Mouse (Mus musculus) adrenal gland, postnatal 36 days (tissue): Measurements from ENCODE around the gene Tasp1. TPM values are rescaled to one million over a fixed set of nuclear protein-coding genes. Genes with fewer than 3 reads are reported as not detected.
"Not testable (repeated sequence)": the region's sequence is repeated elsewhere in the genome, so short reads cannot be mapped to it uniquely, and the experiment has no call there.

Experiments used
- DNase-seq, 2 experiments: peaks; one replicate each; pipeline ENCODE4 v3.0.0; 2021; ENCODE audit warnings: mixed read lengths in 1 of 2
- long read RNA-seq, 2 experiments: library from polyadenylated mRNA; stranded (forward); transcript quantifications; one replicate each; pipeline ENCODE4 v2.0.0; 2021; ENCODE audit warnings: borderline sequencing depth in 2 of 2
- total RNA-seq, 2 experiments: library from RNA; stranded (reverse); gene quantifications; 2 replicates each; pipeline ENCODE4 v1.2.3; 2021

Gene Tasp1
- total RNA-seq: 10 to 100 TPM in 1 of 2 experiments, 1 to 10 TPM in 1; 8.0 to 12.0 TPM
- long read RNA-seq, experiment 1, partial matches to known transcripts: 5 of 22 reads
- long read RNA-seq, experiment 1, other reads (novel, unspliced or antisense): 11 of 22 reads
- long read RNA-seq, experiment 2, partial matches to known transcripts: 1 of 2 reads
- long read RNA-seq, experiment 2, other reads (novel, unspliced or antisense): 1 of 2 reads

DNA sequence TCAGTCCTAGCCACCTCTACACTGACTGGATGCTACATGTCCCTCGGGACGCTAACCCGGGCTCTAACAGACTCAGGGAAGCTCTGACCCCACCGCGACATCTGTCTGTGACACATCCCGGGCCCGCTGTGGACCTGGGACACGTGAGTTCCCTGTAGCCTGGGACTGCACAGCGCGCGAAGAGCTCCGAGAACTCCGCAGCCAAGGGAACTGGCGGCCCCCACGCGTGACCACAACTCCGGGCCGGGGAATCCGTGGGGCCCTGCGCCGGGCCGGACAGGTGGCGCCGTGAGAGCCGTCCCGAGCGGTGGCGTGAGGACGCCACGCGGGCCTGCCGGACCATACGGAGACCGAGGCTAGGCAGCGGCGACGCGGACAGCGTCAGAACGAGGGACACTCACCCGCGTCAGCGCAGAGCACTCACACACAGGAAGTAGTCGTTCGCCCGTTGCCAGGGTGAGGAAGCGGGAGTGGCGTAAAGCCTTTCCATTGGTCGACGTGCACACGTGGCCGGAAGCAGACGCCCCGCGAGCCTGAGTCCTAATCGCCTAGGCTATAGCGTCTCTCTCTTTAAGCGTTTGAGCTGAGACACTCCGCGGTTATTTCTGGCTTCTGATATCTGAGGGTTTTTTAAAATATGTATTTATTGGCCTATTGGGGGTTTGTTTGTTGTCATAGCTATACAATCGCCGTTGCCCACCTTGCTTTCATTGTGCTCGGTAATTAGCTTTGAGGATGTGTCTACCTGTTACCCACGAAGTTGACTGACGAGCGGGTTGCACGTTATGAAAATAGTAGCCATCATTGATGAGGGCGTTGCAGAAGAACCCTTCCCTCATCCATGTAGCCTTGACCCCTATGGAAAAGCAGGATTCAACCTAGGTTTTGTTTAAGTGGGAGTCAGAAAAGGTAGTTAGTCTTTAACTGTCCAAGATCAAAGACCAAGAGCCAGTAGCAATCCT is at the start of gene Tasp1:
Gene Tasp1 (minus strand): TSS at position 453 of the 962 bp plus-strand sequence.
- peak; percentile 94 to 96 for DNase-seq

DNA sequence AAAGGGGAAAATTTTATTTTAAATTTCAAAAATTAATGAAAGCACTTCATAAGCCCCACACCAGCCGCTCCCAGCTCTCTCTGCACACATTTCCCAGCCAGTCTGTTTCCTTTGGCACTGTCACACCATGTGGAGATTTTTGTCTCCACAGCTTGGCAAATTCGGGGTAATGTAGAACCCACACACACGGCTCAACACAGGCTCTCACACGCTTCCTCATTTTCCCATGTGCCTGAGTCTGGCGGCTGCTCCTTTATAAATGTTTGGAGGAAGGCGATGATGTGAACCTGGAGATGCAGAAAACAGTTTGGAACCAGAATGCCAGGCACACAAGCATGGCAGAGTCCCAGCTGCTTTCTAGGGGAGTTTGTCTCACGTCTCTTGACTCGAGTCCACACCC is 47.2 kb upstream of the Tasp1 start:
- no peak for DNase-seq

DNA sequence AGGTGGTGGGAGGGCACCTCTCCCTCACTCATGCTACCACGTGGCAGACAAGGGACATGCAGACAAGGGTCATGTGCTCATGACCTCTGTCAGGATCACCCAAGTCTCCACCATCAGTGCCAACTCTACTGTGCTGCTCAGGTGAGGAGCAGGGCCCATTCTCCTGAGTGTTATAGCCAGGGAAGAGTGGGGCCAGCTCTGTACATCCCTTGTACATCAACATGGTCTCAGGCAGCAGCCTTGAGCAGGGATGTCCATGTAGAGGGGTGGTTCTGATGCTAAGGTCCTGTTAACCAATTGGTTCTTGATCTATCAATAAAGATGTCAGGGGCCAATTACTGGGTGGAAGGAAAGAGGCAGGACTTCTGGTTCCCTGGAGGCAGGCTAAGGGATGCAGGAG is 42.3 kb upstream of the Tasp1 start:
- no peak for DNase-seq

DNA sequence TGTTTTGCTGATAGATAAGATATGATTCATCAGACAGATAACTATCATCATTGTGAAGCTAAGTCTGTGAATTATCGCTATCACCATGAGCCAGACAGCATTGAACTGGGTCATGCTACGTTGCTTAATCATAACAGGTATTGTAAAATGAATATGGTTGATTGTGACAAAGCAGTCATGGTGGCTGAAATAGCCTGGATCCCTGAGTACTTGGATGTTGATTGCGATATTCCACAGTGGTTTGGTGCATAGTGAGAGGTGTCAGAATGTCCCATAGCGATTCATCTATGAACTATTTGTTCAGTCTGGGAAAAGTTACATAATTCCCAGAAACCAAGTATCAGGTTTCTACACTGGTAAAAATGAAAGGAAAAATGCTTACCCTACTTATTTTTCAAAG is 41.0 kb upstream of the Tasp1 start:
- no peak for DNase-seq

DNA sequence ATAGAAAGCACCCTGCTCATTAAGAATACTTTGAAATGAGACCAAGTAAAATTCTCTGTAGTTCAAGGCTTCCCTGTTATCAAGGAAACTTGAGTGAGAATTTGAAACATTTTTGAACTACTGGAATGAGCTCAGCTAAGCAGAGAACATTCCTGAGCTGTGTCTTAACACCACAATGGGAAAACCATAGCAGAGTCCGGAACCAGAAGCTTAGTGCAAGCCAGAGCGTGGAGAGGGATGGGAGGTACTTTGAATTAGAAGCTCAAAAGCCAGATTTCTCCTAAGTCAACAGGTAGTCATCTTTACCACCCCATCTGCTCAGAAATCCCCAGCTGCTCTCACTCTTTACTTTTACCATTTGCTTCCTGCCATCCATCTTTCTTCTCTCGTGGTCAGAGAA is 38.3 kb upstream of the Tasp1 start:
- DNase-seq: no peak

DNA sequence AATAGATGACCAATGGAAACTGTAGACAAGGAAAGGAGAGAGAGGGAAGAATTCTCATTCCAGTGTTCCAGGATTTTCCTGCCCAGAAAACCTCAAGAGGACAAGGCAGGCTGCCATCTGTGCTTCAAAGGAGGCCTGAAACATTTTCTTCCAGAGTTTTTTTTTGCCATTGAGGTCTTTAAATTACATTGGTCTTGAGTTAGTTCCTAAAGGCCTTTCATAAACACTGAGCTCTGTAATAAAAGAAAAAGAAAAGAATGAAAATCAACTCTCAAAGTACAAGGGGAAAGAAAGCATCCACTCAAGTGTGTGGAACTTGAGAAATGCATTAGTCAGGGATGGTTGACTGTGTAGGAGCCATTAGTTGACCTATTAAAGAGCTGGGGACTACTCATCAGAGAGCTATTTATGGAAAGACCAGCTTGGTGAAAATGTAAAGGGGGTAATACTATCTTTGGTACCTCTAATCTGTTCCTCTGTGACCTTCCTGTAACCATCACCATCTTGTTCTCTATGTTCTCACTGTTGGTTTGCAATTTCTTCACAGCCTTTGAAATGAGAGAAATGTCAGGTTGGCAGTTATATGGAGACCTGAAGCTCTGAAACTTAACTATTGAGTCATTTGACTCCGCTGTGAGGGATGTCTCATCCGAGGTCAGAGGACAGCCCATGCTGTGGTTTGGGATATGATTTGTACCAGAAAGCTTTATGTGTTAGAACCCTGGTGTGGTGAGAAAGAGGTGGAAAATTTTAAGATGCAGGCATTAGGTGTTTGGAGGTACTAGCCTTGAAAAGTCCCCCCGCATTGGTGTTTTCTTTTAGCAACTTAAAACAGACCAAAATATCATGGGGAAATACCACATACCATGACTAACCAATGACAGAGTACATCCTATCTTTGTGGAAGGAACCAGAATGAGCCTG is 34.2 kb upstream of the Tasp1 start:
- DNase-seq: no peak

DNA sequence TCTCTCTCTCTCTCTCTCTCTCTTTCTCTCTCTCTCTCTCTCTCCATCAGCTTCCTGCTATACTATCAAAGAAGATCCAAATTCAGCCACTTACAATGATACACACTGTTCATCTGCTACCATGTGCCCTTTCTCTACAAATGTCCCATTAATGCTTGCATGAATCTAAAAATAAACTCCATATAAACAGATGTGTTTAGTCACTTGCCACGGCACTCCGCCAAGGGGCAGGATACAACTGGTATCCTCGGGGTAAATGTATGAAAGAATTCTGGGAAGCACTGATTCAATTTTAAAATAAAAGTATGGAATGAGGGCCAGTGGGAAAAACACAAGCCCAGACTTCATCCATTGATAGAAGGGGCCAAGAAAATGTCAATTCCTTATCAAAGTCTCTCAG is 33.4 kb upstream of the Tasp1 start:
- DNase-seq: no peak

DNA sequence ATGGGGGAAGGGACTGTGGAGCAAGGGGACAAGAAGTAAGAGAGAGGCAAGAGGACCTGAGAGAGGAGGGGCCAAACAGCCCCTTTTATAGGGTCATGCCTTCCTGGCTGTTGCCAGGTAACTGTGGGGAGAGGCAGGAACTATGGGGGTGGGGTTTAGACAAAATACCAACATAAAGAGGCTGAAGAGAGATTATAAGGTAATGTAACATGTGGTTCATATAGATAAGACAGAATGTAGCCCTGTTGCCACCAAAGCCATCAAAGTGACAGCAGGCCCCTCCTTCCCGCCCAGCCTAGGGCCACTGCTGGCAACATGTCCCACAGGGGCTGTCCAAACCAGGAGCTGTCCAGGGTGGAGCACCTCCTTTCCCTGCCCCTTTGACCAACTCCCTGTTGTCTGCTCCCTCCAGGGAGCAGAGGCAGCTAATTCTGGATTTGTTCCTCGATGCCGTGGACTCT is 30.6 kb upstream of the Tasp1 start:
- no peak for DNase-seq

DNA sequence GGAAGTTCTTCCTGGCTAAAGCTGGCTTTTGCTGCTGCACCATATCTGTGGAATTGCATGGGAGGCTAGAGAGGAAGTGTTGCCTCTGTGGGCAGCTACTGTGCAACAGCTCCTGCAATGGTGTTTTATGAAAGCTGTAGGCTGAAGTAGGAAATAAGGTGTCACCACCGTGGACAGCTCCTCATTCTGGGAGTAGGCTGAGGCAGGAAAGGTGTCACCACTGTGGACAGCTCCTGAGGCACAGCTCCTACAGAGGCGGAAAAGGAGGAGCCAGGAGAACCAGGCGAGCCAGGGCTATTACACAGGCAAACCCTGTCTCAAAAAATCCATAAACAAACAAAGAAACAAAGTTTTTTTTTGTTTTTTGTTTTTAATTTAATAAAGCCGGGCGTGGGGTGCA is 29.4 kb upstream of the Tasp1 start:
- no peak for DNase-seq

DNA sequence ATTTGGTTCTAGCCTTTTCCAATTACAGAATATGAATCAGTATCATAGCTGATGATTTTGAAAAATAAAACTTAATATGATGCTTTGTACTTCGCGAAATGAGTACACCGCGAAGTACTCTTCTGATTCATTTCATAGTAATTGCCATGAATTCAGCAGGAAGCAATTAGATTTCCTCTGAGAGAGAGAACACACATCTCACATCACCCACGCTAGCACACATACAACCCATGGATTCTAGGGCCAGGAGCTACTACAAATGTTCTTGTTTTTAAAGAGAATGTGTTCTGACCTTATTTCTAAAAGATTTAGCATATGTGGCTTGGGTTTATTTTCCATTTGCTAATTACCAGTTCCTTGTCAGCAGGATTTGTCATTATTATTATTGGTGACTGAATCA is 26.8 kb upstream of the Tasp1 start:
- no peak for DNase-seq

DNA sequence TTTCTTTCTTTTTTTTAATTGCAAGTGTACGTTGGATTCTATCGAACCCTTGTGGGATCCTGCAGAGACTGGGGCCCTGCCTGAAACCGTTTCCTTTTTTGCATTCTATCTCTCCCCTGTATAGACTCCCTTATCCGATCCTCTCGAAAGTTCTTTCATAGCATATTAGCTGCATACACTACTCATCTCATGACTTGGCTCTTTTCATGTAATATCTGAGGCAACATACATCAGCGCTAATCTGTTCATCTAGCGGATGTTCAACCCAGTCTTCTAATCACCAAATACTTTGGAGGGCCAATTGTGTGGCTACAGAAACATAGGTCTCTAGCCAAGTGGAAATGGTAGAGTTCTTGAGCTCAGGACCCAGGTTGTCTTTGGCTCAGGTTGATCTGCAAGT is 17.6 kb upstream of the Tasp1 start:
- DNase-seq: no peak

DNA sequence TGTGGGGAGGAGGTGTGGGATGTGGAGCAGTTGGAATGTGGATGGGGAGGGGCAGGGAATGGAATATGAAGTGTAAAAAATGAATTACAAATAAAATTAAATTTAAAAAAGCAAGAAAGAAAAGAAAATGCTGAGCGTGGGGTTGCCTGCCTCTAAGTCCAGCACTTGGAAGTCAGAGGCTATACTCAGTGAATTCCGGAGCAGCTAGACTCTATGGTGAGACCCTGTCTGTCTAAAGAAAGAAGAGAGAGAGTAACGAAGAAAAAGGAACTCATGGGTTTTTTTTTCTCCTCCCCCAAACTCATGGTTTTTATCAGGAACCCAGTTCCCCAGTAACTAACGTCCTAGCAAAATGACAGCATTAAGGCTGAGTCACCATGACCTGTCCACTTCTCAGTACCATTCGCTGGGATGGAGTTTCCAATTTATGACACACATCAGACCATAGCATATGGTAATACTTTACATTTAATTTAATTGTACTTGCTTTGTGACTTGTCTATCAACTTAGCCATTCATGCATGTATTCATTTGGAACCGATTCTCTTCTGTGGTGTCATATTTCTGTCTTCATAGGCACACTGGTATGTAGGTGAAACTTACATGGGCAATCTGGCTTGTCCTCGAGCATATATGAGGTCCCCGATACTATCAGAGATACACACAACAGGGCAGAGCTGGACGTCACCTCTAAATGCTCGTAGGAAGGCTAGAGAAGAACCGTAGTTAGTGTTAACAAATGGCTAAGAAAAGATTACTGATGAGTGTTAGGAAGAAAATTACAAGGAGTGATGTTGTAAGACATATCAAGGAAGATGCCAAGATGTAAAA is 14.4 kb upstream of the Tasp1 start:
- DNase-seq: no peak

DNA sequence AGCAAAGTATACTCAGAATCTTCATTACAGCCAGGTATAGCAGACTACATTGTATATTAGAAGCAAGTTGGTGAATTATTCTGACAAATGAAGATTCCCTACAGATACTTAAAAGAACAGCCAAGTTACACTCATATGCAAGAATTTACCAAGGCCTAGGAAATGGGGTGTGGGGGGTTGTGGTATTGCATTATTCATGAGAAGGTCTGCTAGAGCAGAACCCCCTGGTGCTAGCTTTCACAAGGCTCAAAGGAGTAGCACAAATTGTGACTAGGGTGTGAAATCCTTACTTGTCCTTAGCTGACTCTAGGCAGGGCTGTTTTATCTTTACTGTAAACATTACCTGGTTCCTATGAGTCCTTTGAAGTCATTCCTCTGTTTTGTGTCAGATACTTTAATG is 12.7 kb upstream of the Tasp1 start:
- DNase-seq: not testable (repeated sequence)

DNA sequence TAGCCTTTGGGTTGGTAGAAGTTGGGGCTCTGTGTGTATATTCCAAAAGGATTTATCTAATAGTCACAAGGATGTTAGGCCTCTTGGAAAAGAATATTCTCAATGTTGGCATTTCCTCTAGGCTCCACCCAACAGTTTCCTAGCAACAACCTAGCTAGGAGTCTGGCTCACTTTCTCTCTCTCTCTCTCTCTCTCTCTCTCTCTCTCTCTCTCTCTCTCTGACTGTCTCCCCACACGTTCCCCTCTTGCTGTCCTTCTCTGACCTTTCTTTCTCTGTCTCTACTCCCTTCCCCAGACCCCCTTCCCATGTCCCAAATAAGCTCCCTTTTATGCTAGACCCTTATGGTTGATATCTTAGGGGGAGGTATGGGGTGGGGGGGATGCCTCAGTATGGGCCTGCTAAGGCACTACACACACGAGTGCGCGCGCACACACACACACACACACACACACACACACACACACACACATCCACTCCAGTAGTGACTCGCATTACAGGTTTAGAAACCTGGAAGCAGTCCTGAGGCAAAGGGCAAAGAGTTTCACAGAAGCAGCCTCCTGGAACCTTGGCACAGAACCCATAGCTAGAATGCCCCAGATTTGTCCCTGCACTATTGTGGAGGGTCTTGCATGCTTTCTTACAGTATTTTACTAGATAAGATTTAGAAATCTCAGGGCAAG is 12.1 kb upstream of the Tasp1 start:
- DNase-seq: no peak

DNA sequence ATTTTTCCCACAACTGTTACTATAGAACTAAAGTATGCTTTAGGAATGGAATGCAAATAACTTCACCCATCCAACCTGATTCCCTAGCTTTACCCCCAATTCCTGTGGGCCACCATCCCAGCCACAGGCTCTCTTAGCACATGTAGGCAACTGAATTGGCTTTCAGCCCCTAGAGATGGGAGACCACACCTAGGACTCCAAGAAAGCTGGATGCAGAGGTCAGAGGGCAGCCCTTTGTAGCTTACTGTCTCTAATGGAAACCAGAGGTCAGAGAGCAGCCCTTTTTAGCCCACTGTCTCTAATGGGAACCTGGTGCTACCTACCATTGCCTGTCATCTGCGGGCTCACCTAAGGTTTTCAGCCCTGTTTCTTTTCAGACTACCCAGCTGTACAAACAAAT is 10.9 kb upstream of the Tasp1 start:
- DNase-seq: no peak

DNA sequence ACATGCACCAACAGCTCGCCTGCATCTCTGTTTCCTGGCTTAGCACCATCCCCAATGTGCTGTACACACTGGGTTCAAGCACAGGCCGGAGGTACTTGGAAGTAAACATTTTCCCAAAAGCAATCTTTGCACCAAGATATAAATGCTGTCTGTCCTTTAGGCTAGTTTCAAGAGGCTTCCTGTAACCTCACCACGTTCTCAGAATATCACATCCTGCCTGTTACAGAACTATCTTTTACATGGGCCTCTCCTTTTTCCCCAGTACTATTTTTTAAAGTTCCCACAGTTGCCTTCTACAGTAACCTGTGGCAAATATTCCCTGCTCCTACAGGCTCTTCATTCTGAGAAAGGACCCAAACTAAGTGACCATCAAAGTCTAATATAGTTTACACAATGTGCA is 8.5 kb upstream of the Tasp1 start:
- no peak for DNase-seq

DNA sequence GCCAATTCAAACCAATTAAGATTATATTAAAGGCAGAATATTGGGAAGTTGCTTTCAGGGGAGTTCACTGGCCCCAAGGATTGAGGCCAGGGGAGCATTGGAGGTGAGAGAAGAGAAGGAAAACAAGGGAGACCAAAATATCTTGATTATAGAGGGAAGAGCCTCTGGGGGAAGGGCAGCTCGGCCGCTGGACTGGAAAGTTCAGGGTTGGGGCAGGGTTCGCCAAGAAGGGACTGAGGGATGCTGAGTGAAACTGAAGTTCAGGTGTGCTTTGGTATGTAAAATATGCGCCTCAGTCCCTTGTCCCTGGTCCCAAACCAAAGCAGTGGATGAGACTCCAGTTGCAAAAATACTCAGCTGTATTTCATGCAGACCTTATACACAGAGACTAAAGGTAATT is 911 bp upstream of the Tasp1 start:
- DNase-seq: peak in 1 of 2 experiments; percentile 12

DNA sequence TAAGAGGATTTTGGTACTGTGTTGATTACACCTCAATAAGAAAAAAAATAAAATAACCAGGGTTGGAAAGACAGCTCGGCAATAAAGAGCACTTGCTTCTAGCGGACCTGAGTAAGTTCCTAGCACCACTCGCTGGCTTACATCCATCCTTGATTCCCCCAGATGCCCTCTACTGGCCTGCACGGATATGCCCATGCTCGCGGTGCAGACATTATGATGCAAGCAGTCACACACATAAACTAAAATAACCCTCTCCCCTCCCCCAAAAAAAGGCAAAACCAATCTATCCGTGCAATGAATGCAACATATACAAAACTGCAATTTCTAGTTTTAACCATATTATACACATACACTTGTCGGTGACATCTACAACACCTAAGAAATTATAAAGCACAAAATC is 929 bp downstream of the Tasp1 start:
- peak in 1 of 2 experiments; percentile 2 for DNase-seq

DNA sequence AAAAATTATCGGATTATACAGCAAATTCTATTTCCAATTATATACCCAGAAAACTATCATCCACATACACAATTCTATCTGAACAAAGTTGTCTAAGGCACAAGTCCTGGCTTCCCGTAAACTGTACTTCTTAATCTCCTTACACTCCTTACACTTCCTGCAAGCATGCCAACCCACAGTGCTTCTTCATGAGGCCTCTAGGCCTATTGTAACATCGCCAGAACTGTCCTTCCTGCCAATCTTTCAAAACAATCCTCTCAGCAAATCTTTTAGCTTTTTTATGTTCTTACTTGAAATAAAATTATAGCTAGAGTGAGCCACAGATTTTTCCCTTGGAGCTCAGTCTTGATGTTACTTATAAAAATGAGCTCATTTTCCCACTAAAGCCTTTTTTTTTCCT is 5.1 kb downstream of the Tasp1 start:
- no peak for DNase-seq

DNA sequence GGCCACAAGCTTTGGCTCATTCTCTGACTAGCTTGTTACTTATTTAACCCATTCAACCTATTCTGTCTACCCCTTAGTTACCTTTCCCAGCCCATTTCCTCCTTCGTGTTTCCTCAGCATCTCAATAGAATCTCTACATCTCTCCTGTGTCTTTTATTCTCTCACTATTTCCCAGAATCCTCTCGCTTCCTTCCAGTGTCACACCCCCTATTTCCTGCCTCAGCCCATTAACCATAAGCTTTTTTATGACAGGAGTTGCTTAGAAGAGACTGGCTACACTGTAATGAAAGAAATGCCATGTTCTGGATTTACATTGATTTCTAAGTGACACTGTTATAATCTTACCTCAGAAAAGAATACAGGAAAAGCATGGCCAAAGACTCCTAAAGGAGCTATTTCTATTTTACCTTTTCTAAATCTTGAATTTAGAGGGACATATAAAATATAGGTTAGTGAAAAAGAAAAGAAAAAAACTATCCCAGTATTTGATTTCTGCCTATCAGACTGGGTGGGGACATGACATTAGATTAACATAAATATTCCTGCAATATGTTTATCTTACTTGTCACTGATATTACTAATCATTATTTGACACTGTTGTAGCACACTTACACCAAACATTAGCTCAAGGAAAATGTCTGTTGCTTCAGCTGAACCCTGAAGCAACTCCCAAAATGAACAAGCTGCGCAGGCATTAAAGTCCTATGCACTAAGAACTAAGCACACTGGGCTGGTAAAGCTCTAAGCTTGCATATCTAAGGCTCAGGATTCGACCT is 6.3 kb downstream of the Tasp1 start:
- no peak for DNase-seq
